Mouse (Mus musculus) cerebellum, adult 2 months (tissue): ENCODE measurements around the gene Ccn5.

ENCODE experiments used
- CTCF ChIP-seq: fragments of 200-500 bp; IDR thresholded peaks from 2 replicates; pipeline ENCODE4 v1.5.1; 2011; ENCODE audit warnings: low read depth, mild to moderate bottlenecking, control low read depth, low read length, moderate library complexity, borderline replicate concordance; ENCODE audit not compliant: insufficient read depth
- POLR2A ChIP-seq: fragments of 200-500 bp; IDR thresholded peaks from 2 replicates; pipeline ENCODE4 v1.6.1; 2011; ENCODE audit warnings: low read length, control low read depth, borderline replicate concordance; ENCODE audit not compliant: insufficient read depth

- TF ChIP-seq CTCF (no peak), POLR2A (no peak)
These were observed 41.8 kb upstream of the Ccn5 start for GRCm38 (mm10) chr2:163778896-163779295.
